Mouse (Mus musculus) testis, postnatal 14 days (tissue): ENCODE measurements at regions not wholly inside any gene's neighbourhood (a gene's known extent, or its start where the extent isn't known, plus 50 kb on each side); places are given as distances from the start of the nearest gene placed in this dataset.

Experiments used
- DNase-seq: peaks from one replicate; pipeline ENCODE4 v3.0.0; 2021; ENCODE audit warnings: low spot score

- DNase-seq, result no peak
Measured at GRCm38 (mm10) chr3:61849317-61849716, 483.6 kb upstream of the B430305J03Rik start.

- no peak for DNase-seq
Measured at GRCm38 (mm10) chr3:61846703-61847102, 481.0 kb upstream of the B430305J03Rik start.

GRCm38 (mm10) chr3:61839355-61840009 is 473.7 kb upstream of the B430305J03Rik start:
- DNase-seq, result peak; percentile 19

- no peak for DNase-seq
Measured at GRCm38 (mm10) chr3:61816807-61817206, 451.1 kb upstream of the B430305J03Rik start.

GRCm38 (mm10) chr3:61796021-61796420 is 430.3 kb upstream of the B430305J03Rik start:
- no peak for DNase-seq

GRCm38 (mm10) chr3:61790674-61791073 is 424.9 kb upstream of the B430305J03Rik start:
- DNase-seq, result no peak
